Mouse (Mus musculus): ENCODE measurements around the gene Hoxb3. TPM values are rescaled to one million over a fixed set of nuclear protein-coding genes. Genes with fewer than 3 reads are reported as not detected.

Hoxb3 gene
- total RNA-seq, 2 experiments from 2014 or later = not detected

GRCm38 (mm10) chr11:96316696-96317607 lies 6.2 kb upstream of the Hoxb3 start:
- DNase-seq = no peak
- intact Hi-C loops (cut with DNase I) = no loop called here

- no peak for DNase-seq
- intact Hi-C loops (cut with DNase I) = no loop called here
Observed at GRCm38 (mm10) chr11:96317608-96318367, 5.3 kb upstream of the Hoxb3 start, which contains the start of gene Hoxb4. Hoxb4 (plus strand) TSS chr11:96318267.

GRCm38 (mm10) chr11:96318368-96319070 lies 4.6 kb upstream of the Hoxb3 start:
- intact Hi-C loops (cut with DNase I) = no loop called here

GRCm38 (mm10) chr11:96319071-96319902 lies 3.8 kb upstream of the Hoxb3 start:
- intact Hi-C loops (cut with DNase I) = no loop called here

More at GRCm38 (mm10) chr11:96318368-96319070, 4.6 kb upstream of the Hoxb3 start:
- no peak for DNase-seq

GRCm38 (mm10) chr11:96319910-96320309 lies 3.2 kb upstream of the Hoxb3 start:
- intact Hi-C loops (cut with DNase I) = no loop called here
- DNase-seq = no peak

More at GRCm38 (mm10) chr11:96319071-96319902, 3.8 kb upstream of the Hoxb3 start:
- no peak for DNase-seq

- intact Hi-C loops (cut with DNase I) = no loop called here
- DNase-seq = no peak
Observed at GRCm38 (mm10) chr11:96320688-96321087, 2.4 kb upstream of the Hoxb3 start.

- no peak for DNase-seq
- intact Hi-C loops (cut with DNase I) = no loop called here
Observed at GRCm38 (mm10) chr11:96321846-96322245, 1.3 kb upstream of the Hoxb3 start.

- DNase-seq = no peak
- intact Hi-C loops (cut with DNase I) = no loop called here
Observed at GRCm38 (mm10) chr11:96322738-96323137, 388 bp upstream of the Hoxb3 start.

GRCm38 (mm10) chr11:96324125-96324524 lies 999 bp downstream of the Hoxb3 start:
- no peak for DNase-seq
- intact Hi-C loops (cut with DNase I) = no loop called here

- no peak for DNase-seq
- intact Hi-C loops (cut with DNase I) = no loop called here
Observed at GRCm38 (mm10) chr11:96324965-96325364, 1.8 kb downstream of the Hoxb3 start.

GRCm38 (mm10) chr11:96325747-96326212 lies 2.7 kb downstream of the Hoxb3 start:
- no peak for DNase-seq
- intact Hi-C loops (cut with DNase I) = no loop called here

- intact Hi-C loops (cut with DNase I) = no loop called here
- no peak for DNase-seq
Observed at GRCm38 (mm10) chr11:96326705-96327104, 3.6 kb downstream of the Hoxb3 start.

GRCm38 (mm10) chr11:96327122-96327521 lies 4.0 kb downstream of the Hoxb3 start:
- intact Hi-C loops (cut with DNase I) = no loop called here

GRCm38 (mm10) chr11:96327750-96328149 lies 4.6 kb downstream of the Hoxb3 start:
- intact Hi-C loops (cut with DNase I) = no loop called here

More at GRCm38 (mm10) chr11:96327122-96327521, 4.0 kb downstream of the Hoxb3 start:
- DNase-seq = no peak

GRCm38 (mm10) chr11:96328605-96329004 lies 5.5 kb downstream of the Hoxb3 start:
- DNase-seq = no peak
- intact Hi-C loops (cut with DNase I) = no loop called here

More at GRCm38 (mm10) chr11:96327750-96328149, 4.6 kb downstream of the Hoxb3 start:
- DNase-seq = no peak

GRCm38 (mm10) chr11:96332105-96332504 lies 9.0 kb downstream of the Hoxb3 start:
- DNase-seq = no peak
- intact Hi-C loops (cut with DNase I) = no loop called here

GRCm38 (mm10) chr11:96332618-96333032 lies 9.5 kb downstream of the Hoxb3 start:
- no peak for DNase-seq
- intact Hi-C loops (cut with DNase I) = no loop called here

GRCm38 (mm10) chr11:96333241-96334001 lies 10.3 kb downstream of the Hoxb3 start:
- no peak for DNase-seq
- intact Hi-C loops (cut with DNase I) = no loop called here

- no peak for DNase-seq
- intact Hi-C loops (cut with DNase I) = no loop called here
Observed at GRCm38 (mm10) chr11:96334002-96334364, 10.9 kb downstream of the Hoxb3 start.

Measured in left cerebral cortex, postnatal 4 days (tissue).